Comparison of ENCODE assay signal across 14 mouse cellular contexts in genomic region chr11:21549754-21550153, GRCm38 (mm10). TPM values are rescaled to one million over a fixed set of nuclear protein-coding genes. Genes with fewer than 3 reads are reported as not detected.
DNase-seq lines count a peak whose midpoint lies in the region; ATAC-seq and TF ChIP-seq lines count a peak whose summit lies in the region.
"Had no signal": no experiment of that assay in that cellular context is flagged by ENCODE, and none has a peak within 500 bp of the region (broad histone marks: within the 10 kb centered on the region; RNA-seq: fewer than 3 reads in every experiment).

No protein-coding gene starts in this region.

- ATAC-seq in intestine, embryonic 15.5 days: peak; percentile 93
- peak; percentile 64 for ATAC-seq in megakaryocyte, adult 5-6 weeks (ENCODE audit: poor library complexity, severe bottlenecking)
- no peak for ATAC-seq in forebrain, embryonic 14.5 days
- ATAC-seq in forebrain, embryonic 12.5 days (ENCODE audit: low FRiP score): no peak

- no peaks in the 10 kb centered on the region for H3K79me2 ChIP-seq in MEL (ENCODE audit: control insufficient read depth, insufficient read depth, low read length, poor library complexity)

- no peak for TF ChIP-seq RAD21 in MEL (IDR thresholded peaks at IDR 0.05; ENCODE audit: low read depth, low read length)

- peaks cover 0 to 32% of the 10 kb centered on the region in 2 experiments; a peak in 2 of 4 replicates for H3K36me3 ChIP-seq in MEL (ENCODE audit: control insufficient read depth in 1 of 2, insufficient read depth in 2 of 2, low read length in 2 of 2)
- H3K36me3 ChIP-seq in intestine, embryonic 15.5 days: no peaks in the 10 kb centered on the region
- no peaks in the 10 kb centered on the region for H3K36me3 ChIP-seq in forebrain, embryonic 14.5 days (ENCODE audit: control insufficient read depth, insufficient read depth, low read length)
- no peaks in the 10 kb centered on the region for H3K36me3 ChIP-seq in forebrain, embryonic 12.5 days (replicated peaks)
- H3K36me3 ChIP-seq: embryonic facial prominence, embryonic 15.5 days had no signal

- no peaks in the 10 kb centered on the region for H3K27me3 ChIP-seq in MEL (ENCODE audit: control insufficient read depth in 1 of 2, insufficient read depth in 2 of 2, low read length in 2 of 2)
- H3K27me3 ChIP-seq in intestine, embryonic 15.5 days (replicated peaks): no peaks in the 10 kb centered on the region
- no peaks in the 10 kb centered on the region for H3K27me3 ChIP-seq in forebrain, embryonic 14.5 days (replicated peaks; ENCODE audit: control insufficient read depth, insufficient read depth, low read length)
- H3K27me3 ChIP-seq in forebrain, embryonic 12.5 days: no peaks in the 10 kb centered on the region
- H3K27me3 ChIP-seq: embryonic facial prominence, embryonic 15.5 days had no signal

- peak overlapping the region; percentile 77 for H3K9ac ChIP-seq in MEL (ENCODE audit: control insufficient read depth, low read depth, low read length, poor library complexity, severe bottlenecking)
- no peak overlapping the region for H3K9ac ChIP-seq in intestine, embryonic 15.5 days
- H3K9ac ChIP-seq in forebrain, embryonic 14.5 days (ENCODE audit: low read length): no peak overlapping the region
- H3K9ac ChIP-seq in forebrain, embryonic 12.5 days: no peak overlapping the region
- H3K9ac ChIP-seq: embryonic facial prominence, embryonic 15.5 days had no signal

- DNase-seq in A20 (ENCODE audit: low read depth, low spot score): peak; percentile 78
- DNase-seq in MEL (ENCODE audit: low read depth, low spot score): peak; percentile 85
- no peak for DNase-seq in forebrain, embryonic 14.5 days (ENCODE audit: low spot score)
- no peak for DNase-seq in layer of hippocampus, postnatal 36 days
- no peak for DNase-seq in right cerebral cortex, adult 18-20 months
- DNase-seq: cerebellum, adult 9-11 months; gastrocnemius, postnatal 36 days; heart, postnatal 36 days; lung, adult 2 months; thymus, adult 2 months had no signal

- peak overlapping the region; percentile 59 to 68 for H3K4me3 ChIP-seq in MEL (ENCODE audit: control insufficient read depth in 1 of 2, insufficient read depth in 1 of 2, low read depth in 2 of 2, low read length in 2 of 2)
- H3K4me3 ChIP-seq in intestine, embryonic 15.5 days (replicated peaks): no peak overlapping the region
- no peak overlapping the region for H3K4me3 ChIP-seq in forebrain, embryonic 14.5 days (ENCODE audit: low read depth, low read length)
- no peak overlapping the region for H3K4me3 ChIP-seq in forebrain, embryonic 12.5 days (replicated peaks)
- H3K4me3 ChIP-seq: embryonic facial prominence, embryonic 15.5 days had no signal

- H3K4me1 ChIP-seq in MEL (ENCODE audit: control insufficient read depth in 1 of 2, insufficient read depth in 2 of 2, low read length in 2 of 2): peaks cover 13 to 16% of the 10 kb centered on the region in 2 experiments
- H3K4me1 ChIP-seq in intestine, embryonic 15.5 days (replicated peaks): 0 out of 2 replicates have a peak, but pooled peaks cover 3% of the 10 kb centered on the region
- H3K4me1 ChIP-seq in forebrain, embryonic 14.5 days (ENCODE audit: control insufficient read depth, insufficient read depth, low read length): no peaks in the 10 kb centered on the region
- no peaks in the 10 kb centered on the region for H3K4me1 ChIP-seq in forebrain, embryonic 12.5 days
- H3K4me1 ChIP-seq: embryonic facial prominence, embryonic 15.5 days had no signal

- TF ChIP-seq CTCF in MEL (IDR thresholded peaks at IDR 0.05 in 2 of 3, conservative IDR thresholded peaks at IDR 0.05 in 1 of 3; ENCODE audit: control insufficient read depth in 1 of 3, insufficient read depth in 1 of 3, low read depth in 2 of 3, low read length in 3 of 3, poor library complexity in 1 of 3, severe bottlenecking in 1 of 3): no peak

- H3K4me2 ChIP-seq in intestine, embryonic 15.5 days (replicated peaks): no peak overlapping the region
- H3K4me2 ChIP-seq in forebrain, embryonic 14.5 days (ENCODE audit: low read length): no peak overlapping the region
- H3K4me2 ChIP-seq in forebrain, embryonic 12.5 days: no peak overlapping the region
- H3K4me2 ChIP-seq: embryonic facial prominence, embryonic 15.5 days had no signal

- 55% methylated on average over 4 of the region's 4 CpGs for WGBS in intestine, embryonic 15.5 days
- WGBS in forebrain, embryonic 14.5 days: 91% methylated on average over 4 of the region's 4 CpGs
- 89% methylated on average over 4 of the region's 4 CpGs for WGBS in forebrain, embryonic 12.5 days

- TF ChIP-seq POLR2A in MEL (IDR thresholded peaks at IDR 0.05; ENCODE audit: control insufficient read depth in 1 of 2, insufficient read depth in 1 of 2, low read depth in 1 of 2, low read length in 2 of 2, poor library complexity in 1 of 2): no peak

- peak in 1 of 2 experiments; percentile 19; a peak in 2 of 4 replicates for TF ChIP-seq EP300 in MEL (IDR thresholded peaks at IDR 0.05; ENCODE audit: low read depth in 1 of 2, low read length in 2 of 2)

- H3K27ac ChIP-seq in MEL (ENCODE audit: control insufficient read depth, low read depth, low read length): peak overlapping the region; percentile 86
- no peak overlapping the region for H3K27ac ChIP-seq in intestine, embryonic 15.5 days
- no peak overlapping the region for H3K27ac ChIP-seq in forebrain, embryonic 14.5 days (ENCODE audit: low read depth, low read length)
- no peak overlapping the region for H3K27ac ChIP-seq in forebrain, embryonic 12.5 days
- H3K27ac ChIP-seq: embryonic facial prominence, embryonic 15.5 days had no signal

- H3K9me3 ChIP-seq in MEL (replicated peaks; ENCODE audit: insufficient read depth, low read length): no peaks in the 10 kb centered on the region
- no peaks in the 10 kb centered on the region for H3K9me3 ChIP-seq in intestine, embryonic 15.5 days
- H3K9me3 ChIP-seq in forebrain, embryonic 14.5 days (replicated peaks; ENCODE audit: control insufficient read depth, low read length): no peaks in the 10 kb centered on the region
- H3K9me3 ChIP-seq in forebrain, embryonic 12.5 days: no peaks in the 10 kb centered on the region
- H3K9me3 ChIP-seq: embryonic facial prominence, embryonic 15.5 days had no signal

TF ChIP-seq in MEL, 35 proteins besides CTCF, POLR2A, EP300 and RAD21:
- TF ChIP-seq ETS1 (IDR thresholded peaks at IDR 0.05; ENCODE audit: low read depth, low read length): peak; percentile 93
- TF ChIP-seq SIN3A (IDR thresholded peaks at IDR 0.05; ENCODE audit: low read length): peak; percentile 83
- TF ChIP-seq MAZ (IDR thresholded peaks at IDR 0.05; ENCODE audit: low read depth, low read length): no peak
- no peak for TF ChIP-seq NRF1 (IDR thresholded peaks at IDR 0.05; ENCODE audit: insufficient read depth, low read depth, low read length, poor library complexity, severe bottlenecking)
- TF ChIP-seq ZMIZ1 (IDR thresholded peaks at IDR 0.05; ENCODE audit: low read depth, low read length): no peak
- TF ChIP-seq MYC (IDR thresholded peaks at IDR 0.05; ENCODE audit: low read depth, low read length): 0 out of 2 replicates have a peak, but pooled peaks have one; percentile 13
- TF ChIP-seq GATA1 (IDR thresholded peaks at IDR 0.05; ENCODE audit: low read depth, low read length): peak; percentile 80
- TF ChIP-seq TBP (IDR thresholded peaks at IDR 0.05; ENCODE audit: low read depth, low read length): no peak; the same call in 1 of the 2 replicates
- 0 out of 2 replicates have a peak, but pooled peaks have one; percentile 4 for TF ChIP-seq MAX (IDR thresholded peaks at IDR 0.05; ENCODE audit: low read length)
- TF ChIP-seq ZNF384 (IDR thresholded peaks at IDR 0.05; ENCODE audit: low read depth, low read length): 0 out of 2 replicates have a peak, but pooled peaks have one; percentile 59
- peak; percentile 46; the same call in 1 of the 2 replicates for TF ChIP-seq NELFE (IDR thresholded peaks at IDR 0.05; ENCODE audit: low read depth, low read length)
- no peak for TF ChIP-seq ELF1 (IDR thresholded peaks at IDR 0.05; ENCODE audit: low read depth, low read length)
- no peak for TF ChIP-seq JUND (IDR thresholded peaks at IDR 0.05; ENCODE audit: low read depth, low read length)
- TF ChIP-seq CHD1 (IDR thresholded peaks at IDR 0.05; ENCODE audit: low read depth, low read length): 0 out of 2 replicates have a peak, but pooled peaks have one; percentile 38

RNA-seq across cellular contexts. Expression of gene Wdpcp, which starts 22.3 kb away (rescaled TPM):
- total RNA-seq in MEL (2012; rRNA removed): 0.81 and 1.3 TPM in 2 replicates
- 1 to 10 TPM in 1 of 2 experiments, not detected in 1; 1.3 TPM for polyA plus RNA-seq in MEL (2012; ENCODE audit: insufficient read depth in 1 of 2, insufficient read length in 2 of 2, low read depth in 1 of 2, low replicate concordance in 2 of 2, missing spikeins in 1 of 2)
- 6.1 and 7.2 TPM in 2 replicates for polyA plus RNA-seq in intestine, embryonic 15.5 days (2015; fragmentation: Nextera tagmentation; extraction: Ambion mirVana)
- 3.6 and 4.5 TPM in 2 replicates for total RNA-seq in megakaryocyte, adult 5-6 weeks (2015)
- total RNA-seq in megakaryocyte, adult 5-6 weeks (2017): 4.1 and 9.8 TPM in 2 replicates
- polyA plus RNA-seq in forebrain, embryonic 14.5 days (2014; fragmentation: Nextera tagmentation; extraction: Ambion mirVana): 7.3 and 9.9 TPM in 2 replicates
- 12.4 and 13.3 TPM in 2 replicates for polyA plus RNA-seq in forebrain, embryonic 12.5 days (2016; fragmentation: Nextera tagmentation; extraction: Ambion mirVana)
- total RNA-seq in layer of hippocampus, postnatal 36 days (2021): 10 to 100 TPM; 11.0 to 12.4 TPM

RNA-seq across cellular contexts. Expression of gene Mdh1, which starts 22.4 kb away (rescaled TPM):
- total RNA-seq in MEL (2012; rRNA removed): 175 and 208 TPM in 2 replicates
- 100 to 1,000 TPM; 174 to 329 TPM for polyA plus RNA-seq in MEL (2012; ENCODE audit: insufficient read depth in 1 of 2, insufficient read length in 2 of 2, low read depth in 1 of 2, low replicate concordance in 2 of 2, missing spikeins in 1 of 2)
- 556 and 583 TPM in 2 replicates for polyA plus RNA-seq in intestine, embryonic 15.5 days (2015; fragmentation: Nextera tagmentation; extraction: Ambion mirVana)
- total RNA-seq in megakaryocyte, adult 5-6 weeks (2015): 139 and 142 TPM in 2 replicates
- total RNA-seq in megakaryocyte, adult 5-6 weeks (2017): 69.3 and 90.9 TPM in 2 replicates
- polyA plus RNA-seq in forebrain, embryonic 14.5 days (2014; fragmentation: Nextera tagmentation; extraction: Ambion mirVana): 547 and 566 TPM in 2 replicates
- polyA plus RNA-seq in forebrain, embryonic 12.5 days (2016; fragmentation: Nextera tagmentation; extraction: Ambion mirVana): 383 and 388 TPM in 2 replicates
- total RNA-seq in layer of hippocampus, postnatal 36 days (2021): 100 to 1,000 TPM; 672 to 703 TPM

Comparison
In these comparisons a context has a peak if more than half of its experiments do, and no peak if none do; other contexts are left out.
1. DNase-seq: peak in A20 (single experiment) and MEL (single experiment); none in forebrain, embryonic 14.5 days (single experiment), layer of hippocampus, postnatal 36 days (0 of 2) and right cerebral cortex, adult 18-20 months (single experiment).
2. H3K4me3 ChIP-seq: peak in MEL (2 of 2); none in intestine, embryonic 15.5 days (single experiment), forebrain, embryonic 14.5 days (single experiment) and forebrain, embryonic 12.5 days (single experiment).
3. ATAC-seq: peak in intestine, embryonic 15.5 days (single experiment) and megakaryocyte, adult 5-6 weeks (single experiment); none in forebrain, embryonic 14.5 days (single experiment) and forebrain, embryonic 12.5 days (single experiment).